Mouse (Mus musculus): ENCODE measurements at regions not wholly inside any gene's neighbourhood (a gene's known extent, or its start where the extent isn't known, plus 50 kb on each side); places are given as distances from the start of the nearest gene placed in this dataset.

GRCm38 (mm10) chr11:7508861-7509260 lies 295.1 kb upstream of the Igfbp3 start:
- DNase-seq (ENCODE audit: low read depth, low spot score), result no peak

GRCm38 (mm10) chr11:7506421-7506945 lies 292.8 kb upstream of the Igfbp3 start:
- no peak for DNase-seq (ENCODE audit: low read depth, low spot score)

GRCm38 (mm10) chr11:7504651-7505321 lies 291.1 kb upstream of the Igfbp3 start:
- no peak for DNase-seq (ENCODE audit: low read depth, low spot score)

- no peak for DNase-seq (ENCODE audit: low read depth, low spot score)
These were observed 289.0 kb upstream of the Igfbp3 start for GRCm38 (mm10) chr11:7502679-7503078.

- no peak for DNase-seq (ENCODE audit: low read depth, low spot score)
These were observed 288.3 kb upstream of the Igfbp3 start for GRCm38 (mm10) chr11:7502045-7502444.

GRCm38 (mm10) chr11:7497803-7498202 lies 284.1 kb upstream of the Igfbp3 start:
- no peak for DNase-seq (ENCODE audit: low read depth, low spot score)

GRCm38 (mm10) chr11:7473832-7474545 lies 260.3 kb upstream of the Igfbp3 start:
- DNase-seq (ENCODE audit: low read depth, low spot score), result no peak

- no peak for DNase-seq (ENCODE audit: low read depth, low spot score)
These were observed 251.8 kb upstream of the Igfbp3 start for GRCm38 (mm10) chr11:7465522-7465921.

- no peak for DNase-seq (ENCODE audit: low read depth, low spot score)
These were observed 248.4 kb upstream of the Igfbp3 start for GRCm38 (mm10) chr11:7461956-7462771.

GRCm38 (mm10) chr11:7451756-7452155 lies 238.0 kb upstream of the Igfbp3 start:
- no peak for DNase-seq (ENCODE audit: low read depth, low spot score)

- DNase-seq (ENCODE audit: low read depth, low spot score), result no peak
These were observed 230.8 kb upstream of the Igfbp3 start for GRCm38 (mm10) chr11:7444494-7444893.

GRCm38 (mm10) chr11:7439276-7439675 lies 225.6 kb upstream of the Igfbp3 start:
- DNase-seq (ENCODE audit: low read depth, low spot score), result no peak

GRCm38 (mm10) chr11:7434591-7434990 lies 220.9 kb upstream of the Igfbp3 start:
- no peak for DNase-seq (ENCODE audit: low read depth, low spot score)

GRCm38 (mm10) chr11:7427771-7428170 lies 214.0 kb upstream of the Igfbp3 start:
- DNase-seq (ENCODE audit: low read depth, low spot score), result no peak

GRCm38 (mm10) chr11:7425233-7425632 lies 211.5 kb upstream of the Igfbp3 start:
- DNase-seq (ENCODE audit: low read depth, low spot score), result no peak

GRCm38 (mm10) chr11:7424082-7424471 lies 210.4 kb upstream of the Igfbp3 start:
- DNase-seq (ENCODE audit: low read depth, low spot score), result no peak

GRCm38 (mm10) chr11:7423276-7424081 lies 209.8 kb upstream of the Igfbp3 start:
- no peak for DNase-seq (ENCODE audit: low read depth, low spot score)

GRCm38 (mm10) chr11:7412631-7413030 lies 198.9 kb upstream of the Igfbp3 start:
- DNase-seq (ENCODE audit: low read depth, low spot score), result no peak

GRCm38 (mm10) chr11:7408992-7409391 lies 195.3 kb upstream of the Igfbp3 start:
- DNase-seq (ENCODE audit: low read depth, low spot score), result no peak

GRCm38 (mm10) chr11:7404666-7405065 lies 190.9 kb upstream of the Igfbp3 start:
- DNase-seq (ENCODE audit: low read depth, low spot score), result no peak

GRCm38 (mm10) chr11:7371835-7372234 lies 158.1 kb upstream of the Igfbp3 start:
- no peak for DNase-seq (ENCODE audit: low read depth, low spot score)
